Mouse (Mus musculus) kidney, postnatal 0 days (tissue): ENCODE results near the gene AC161166.1. TPM values are rescaled to one million over a fixed set of nuclear protein-coding genes. Genes with fewer than 3 reads are reported as not detected.
"Not testable (repeated sequence)": the region's sequence is repeated elsewhere in the genome, so short reads cannot be mapped to it uniquely, and the experiment has no call there.

ENCODE experiments used
- ATAC-seq: fragments of 200-750 bp; cut with Nextera tagmentation; replicated peaks from 2 replicates; pipeline ENCODE4 v1.8.0; 2017; ENCODE audit warnings: low read depth, moderate number of reproducible peaks, moderate TSS enrichment, moderate library complexity; ENCODE audit not compliant: low FRiP score
- DNase-seq: peaks from one replicate; pipeline ENCODE4 v3.0.0-alpha.2; 2016; ENCODE audit warnings: low spot score
- H3K27ac ChIP-seq: fragments of 300-500 bp; sonication (generic); 2 replicates; pipeline ENCODE4 v1.5.1; 2014; ENCODE audit warnings: mild to moderate bottlenecking
- H3K27me3 ChIP-seq: fragments of 300-500 bp; sonication (generic); 2 replicates; pipeline ENCODE4 v1.6.1; 2014; ENCODE audit warnings: low read length, mixed read lengths; ENCODE audit not compliant: insufficient read depth
- H3K36me3 ChIP-seq: fragments of 300-500 bp; sonication (generic); 2 replicates; pipeline ENCODE4 v1.6.1; 2014; ENCODE audit warnings: low read length, mixed read lengths; ENCODE audit not compliant: insufficient read depth
- H3K4me1 ChIP-seq: fragments of 300-500 bp; sonication (generic); replicated peaks from 2 replicates; pipeline ENCODE4 v1.6.1; 2014; ENCODE audit warnings: antibody characterized with exemption, low read length, mixed read lengths; ENCODE audit not compliant: insufficient read depth
- H3K4me2 ChIP-seq: fragments of 300-500 bp; sonication (generic); 2 replicates; pipeline ENCODE4 v1.6.1; 2014; ENCODE audit warnings: mild to moderate bottlenecking, low read length, moderate library complexity, mixed read lengths
- H3K4me3 ChIP-seq: fragments of 300-500 bp; sonication (generic); replicated peaks from 2 replicates; pipeline ENCODE4 v1.5.1; 2014; ENCODE audit warnings: low read depth, low read length
- H3K9ac ChIP-seq: fragments of 300-500 bp; sonication (generic); 2 replicates; pipeline ENCODE4 v1.6.1; 2014; ENCODE audit warnings: low read depth, low read length
- H3K9me3 ChIP-seq: fragments of 300-500 bp; sonication (generic); replicated peaks from 2 replicates; pipeline ENCODE4 v1.6.1; 2016; ENCODE audit warnings: low read length, inconsistent platforms, mixed read lengths
- CTCF ChIP-seq: IDR thresholded peaks from 2 replicates; pipeline ENCODE4 v1.5.1; 2016; ENCODE audit warnings: antibody characterized with exemption, low read depth, mild to moderate bottlenecking, moderate library complexity
- WGBS: fragments of 180-500 bp; shearing (Covaris S2); extraction: QIAGEN DNeasy Blood & Tissue Kit; methylation state at CpG from one replicate; pipeline ENCODE4 v1.1.7; 2014; 5-methylcytosine and 5-hydroxymethylcytosine counted together
- polyA plus RNA-seq: library from polyadenylated mRNA; unstranded; fragments of >200 nt; fragmentation: Nextera tagmentation; extraction: Ambion mirVana; gene quantifications from 2 replicates; pipeline ENCODE4 v1.2.1, GENCODE M21; 2015

Gene AC161166.1
- polyA plus RNA-seq, 1 experiment from 2014 or later, result 0.12 TPM

DNA sequence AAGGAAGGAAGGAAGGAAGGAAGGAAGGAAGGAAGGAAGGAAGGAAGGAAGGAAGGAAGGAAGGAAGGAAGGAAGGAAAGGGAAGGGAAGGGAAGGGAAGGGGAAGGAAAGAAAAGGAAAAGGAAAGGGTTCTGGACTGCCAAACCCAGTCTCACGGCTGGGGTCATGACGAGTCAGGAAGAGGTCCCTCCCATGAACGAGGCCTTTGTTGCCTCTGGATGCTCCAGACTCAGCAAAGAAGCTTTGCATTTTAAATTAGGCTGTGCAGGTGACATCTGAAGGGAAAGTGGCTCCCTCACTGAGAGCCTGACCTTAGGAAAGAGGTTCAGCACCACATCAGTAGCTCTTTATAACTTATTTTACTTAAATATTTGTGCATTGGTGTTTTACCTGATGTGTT is 6.9 kb upstream of the AC161166.1 start:
- Histone ChIP-seq H3K4me3 (no peak overlapping the region), H3K4me1 (no peaks in the 10 kb centered on the region), H3K36me3 (0 out of 2 replicates have a peak, but pooled peaks cover 3% of the 10 kb centered on the region), H3K9ac (no peak overlapping the region), H3K4me2 (no peak overlapping the region), H3K27ac (no peak overlapping the region), H3K9me3 (no peaks in the 10 kb centered on the region), H3K27me3 (no peaks in the 10 kb centered on the region)
- DNase-seq (no peak), ATAC-seq (no peak)
- TF ChIP-seq CTCF, result no peak
- 52% methylated on average over 3 of the region's 3 CpGs for WGBS

DNA sequence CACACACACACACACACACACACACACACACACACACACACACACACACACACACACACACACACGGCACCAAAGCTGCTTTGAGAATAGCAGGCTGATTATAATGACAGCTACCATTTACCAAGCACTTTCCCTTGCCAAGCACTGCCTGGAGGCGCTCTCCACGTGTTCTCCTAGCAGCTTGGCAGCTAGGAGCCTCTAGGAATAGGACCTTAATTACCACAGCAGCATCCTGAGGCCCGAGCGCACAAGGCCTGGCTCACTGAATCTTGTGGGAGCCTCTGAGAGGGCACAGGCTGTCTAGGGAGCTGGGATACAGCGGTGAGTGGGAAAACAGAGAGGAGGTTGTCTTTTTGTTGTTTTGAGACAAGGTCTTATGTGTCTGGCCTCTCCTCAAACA is 5.4 kb upstream of the AC161166.1 start:
- WGBS, result 76% methylated on average over 6 of the region's 6 CpGs
- no peak for DNase-seq
- H3K27ac ChIP-seq, result no peak overlapping the region
- H3K9ac ChIP-seq, result no peak overlapping the region
- H3K4me1 ChIP-seq, result no peaks in the 10 kb centered on the region
- H3K4me2 ChIP-seq, result no peak overlapping the region
- H3K27me3 ChIP-seq, result no peaks in the 10 kb centered on the region
- H3K9me3 ChIP-seq, result no peaks in the 10 kb centered on the region
- 0 out of 2 replicates have a peak, but pooled peaks cover 3% of the 10 kb centered on the region for H3K36me3 ChIP-seq
- no peak overlapping the region for H3K4me3 ChIP-seq
- no peak for TF ChIP-seq CTCF
- ATAC-seq, result no peak

DNA sequence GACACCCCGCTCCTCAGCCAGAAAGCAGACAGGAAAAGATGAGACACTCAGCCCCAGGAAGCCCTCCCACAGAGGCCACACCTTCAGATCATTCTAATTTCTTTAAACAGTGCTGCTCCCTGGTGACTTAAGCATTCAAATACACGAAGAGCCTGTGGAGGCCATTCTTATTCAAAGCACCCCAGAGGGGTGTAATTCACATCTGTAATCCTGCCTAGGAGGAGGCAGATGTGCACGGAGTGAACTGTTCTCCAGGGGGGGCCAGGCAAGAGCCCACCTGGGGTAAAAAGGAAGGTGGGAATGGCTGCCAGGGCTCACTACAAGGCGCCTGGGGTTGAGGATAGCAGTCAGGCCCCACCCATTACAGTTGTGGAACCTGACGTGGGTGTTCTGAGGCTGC is 4.8 kb upstream of the AC161166.1 start:
- no peak overlapping the region for H3K9ac ChIP-seq
- WGBS, result 56% methylated on average over 5 of the region's 5 CpGs
- no peaks in the 10 kb centered on the region for H3K27me3 ChIP-seq
- H3K27ac ChIP-seq, result no peak overlapping the region
- H3K4me1 ChIP-seq, result no peaks in the 10 kb centered on the region
- H3K4me3 ChIP-seq, result no peak overlapping the region
- DNase-seq, result no peak
- 0 out of 2 replicates have a peak, but pooled peaks cover 3% of the 10 kb centered on the region for H3K36me3 ChIP-seq
- no peak for ATAC-seq
- H3K4me2 ChIP-seq, result no peak overlapping the region
- H3K9me3 ChIP-seq, result no peaks in the 10 kb centered on the region
- no peak for TF ChIP-seq CTCF

GRCm38 (mm10) chr7:24516319-24516718 is 4.1 kb upstream of the AC161166.1 start:
- H3K27me3 ChIP-seq, DNase-seq, ATAC-seq, H3K4me2 ChIP-seq, H3K27ac ChIP-seq, H3K4me1 ChIP-seq, H3K36me3 ChIP-seq, H3K9ac ChIP-seq, H3K9me3 ChIP-seq, H3K4me3 ChIP-seq: not testable (repeated sequence)
- TF ChIP-seq CTCF, result peak; percentile 41; the same call in 1 of the 2 replicates
- 80% methylated on average over 8 of the region's 8 CpGs for WGBS

DNA sequence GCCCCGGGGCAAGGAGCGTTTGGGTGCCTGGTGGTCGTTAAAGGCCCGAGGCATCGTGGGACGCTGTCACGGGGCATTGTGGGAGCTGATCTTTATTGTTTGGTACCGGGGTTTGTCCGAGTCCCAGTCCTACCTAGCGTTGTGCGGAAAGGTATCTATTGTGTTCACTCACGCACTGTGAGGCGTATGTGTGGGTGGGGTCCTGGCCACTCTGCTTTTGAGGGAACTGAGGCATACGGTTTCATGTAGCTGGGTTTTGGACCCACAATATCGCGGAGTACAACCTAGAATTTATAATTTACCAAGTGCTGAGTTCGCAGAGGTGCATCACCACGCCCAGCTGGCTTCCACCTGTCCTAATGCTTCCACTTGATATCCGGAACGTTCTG is 4.5 kb downstream of the AC161166.1 start:
- H3K27me3 ChIP-seq, result no peaks in the 10 kb centered on the region
- peak overlapping the region; percentile 90 for H3K9ac ChIP-seq
- H3K9me3 ChIP-seq, result no peaks in the 10 kb centered on the region
- ATAC-seq (peak; percentile 8; the same call in 1 of the 2 replicates), DNase-seq (no peak)
- H3K4me3 ChIP-seq, result peak overlapping the region; percentile 58
- peak overlapping the region; percentile 81 for H3K4me2 ChIP-seq
- WGBS, result under 1% methylated on average over 20 of the region's 20 CpGs
- H3K4me1 ChIP-seq, result 0 out of 2 replicates have a peak, but pooled peaks cover 4% of the 10 kb centered on the region
- H3K36me3 ChIP-seq, result no peaks in the 10 kb centered on the region
- TF ChIP-seq CTCF, result no peak
- peak overlapping the region; percentile 98 for H3K27ac ChIP-seq

- TF ChIP-seq CTCF, result no peak
- ATAC-seq, result peak; percentile 86
These were observed 5.2 kb downstream of the AC161166.1 start, which contains the start of gene Zfp428 for GRCm38 (mm10) chr7:24506838-24507725. Zfp428 (plus strand) TSS chr7:24507006.

More at GRCm38 (mm10) chr7:24506838-24507725, 5.2 kb downstream of the AC161166.1 start, which contains the start of gene Zfp428:
- DNase-seq, result peak; percentile 93
- Histone ChIP-seq H3K9ac (peak within 1 kb of the TSS; percentile 90), H3K27ac (peak within 1 kb of the TSS; percentile 98), H3K4me1 (0 out of 2 replicates have a peak, but pooled peaks cover 4% of the 10 kb centered on the region), H3K9me3 (no peaks in the 10 kb centered on the region), H3K4me2 (peak within 1 kb of the TSS; percentile 81), H3K36me3 (no peaks in the 10 kb centered on the region), H3K27me3 (no peaks in the 10 kb centered on the region), H3K4me3 (peak within 1 kb of the TSS; percentile 58)
- WGBS, result under 1% methylated on average over 83 of the region's 84 CpGs
